Mouse (Mus musculus): ENCODE measurements around the gene Adgrv1.

- TF ChIP-seq CTCF (IDR thresholded peaks at IDR 0.05; ENCODE audit: extremely low read depth, insufficient read length, insufficient replicate concordance, low read depth, low read length) (no peak), POLR2A (IDR thresholded peaks at IDR 0.05; ENCODE audit: low read depth, low read length) (no peak)
Observed at GRCm38 (mm10) chr13:81312148-81312547, 320.8 kb downstream of the Adgrv1 start.
